Mouse (Mus musculus) erythroblast, embryonic 14.5 days (primary cell): Measurements from ENCODE around the gene Cfap97.

Source experiments
- GATA1 ChIP-seq: IDR thresholded peaks from 2 replicates; pipeline ENCODE4 v1.6.1; 2012; ENCODE audit warnings: low read length, inconsistent platforms, mixed read lengths
- TAL1 ChIP-seq: IDR thresholded peaks from 3 replicates; pipeline ENCODE4 v1.6.1; 2012; ENCODE audit warnings: low read length, inconsistent platforms, mixed read lengths

- TF ChIP-seq GATA1 (no peak), TAL1 (no peak)
These were observed 777 bp downstream of the Cfap97 start, which contains the start of gene Snx25 for GRCm38 (mm10) chr8:46152064-46153031.
